Mouse (Mus musculus) brain, embryonic 14.5 days (tissue): ENCODE data around the gene Mcm6.

Experiments
- CTCF ChIP-seq: fragments of 200-500 bp; IDR thresholded peaks from 2 replicates; pipeline ENCODE4 v1.5.1; 2012; ENCODE audit warnings: inconsistent platforms, mild to moderate bottlenecking, moderate library complexity, borderline replicate concordance; ENCODE audit not compliant: insufficient read depth, insufficient read length; ENCODE audit errors: extremely low read depth
- POLR2A ChIP-seq: fragments of 200-500 bp; IDR thresholded peaks from 2 replicates; pipeline ENCODE4 v1.6.1; 2012; ENCODE audit warnings: mild to moderate bottlenecking, inconsistent platforms, borderline replicate concordance; ENCODE audit not compliant: poor library complexity, insufficient read depth, insufficient read length, severe bottlenecking; ENCODE audit errors: extremely low read depth

- TF ChIP-seq CTCF (no peak), POLR2A (no peak)
Measured at GRCm38 (mm10) chr1:128376841-128377240, 17.4 kb upstream of the Mcm6 start.
